Mouse (Mus musculus) cerebellum, adult 11 months (tissue): ENCODE measurements at regions not wholly inside any gene's neighbourhood (a gene's known extent, or its start where the extent isn't known, plus 50 kb on each side); places are given as distances from the start of the nearest gene placed in this dataset.

Experiments used
- DNase-seq: peaks from one replicate; pipeline ENCODE4 v3.0.0; 2022

DNA sequence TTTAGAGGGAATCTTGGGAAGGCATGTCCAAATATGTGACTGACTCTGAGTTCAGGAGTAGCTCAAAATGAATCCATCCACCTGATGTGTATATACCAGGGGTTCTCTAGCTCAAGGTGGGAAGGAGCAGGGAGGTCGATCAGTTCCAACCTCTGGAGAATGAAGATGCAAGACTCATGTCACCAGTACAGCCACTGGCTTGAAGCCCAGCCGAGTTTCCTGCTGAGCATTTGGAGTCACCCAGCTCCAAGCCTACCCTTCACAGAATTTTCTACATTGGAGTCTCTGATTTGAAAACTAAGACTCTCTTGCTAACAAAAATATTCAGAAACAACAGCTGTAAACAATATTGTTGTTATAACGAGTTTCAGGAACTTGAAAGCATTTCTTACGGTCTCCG is 134.6 kb upstream of the Arglu1 start:
- no peak for DNase-seq

DNA sequence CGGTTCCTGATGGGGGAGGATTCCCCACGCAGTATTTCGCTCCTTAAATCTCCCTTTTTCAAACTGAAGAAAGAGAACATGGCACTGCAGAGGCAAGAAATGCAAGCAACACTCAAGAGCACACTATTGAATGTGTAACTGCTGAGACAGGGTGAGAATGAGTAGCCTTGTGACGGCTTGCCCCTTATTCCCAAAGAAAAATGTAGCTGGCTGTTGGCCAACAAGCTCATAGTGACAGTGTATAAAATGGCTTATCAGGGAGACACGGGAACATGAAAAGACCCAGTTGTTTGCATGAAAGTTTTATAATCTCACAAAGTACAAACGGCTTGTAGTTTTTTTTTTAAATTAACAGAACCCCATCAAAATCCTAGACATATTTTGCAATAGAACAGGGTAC is 130.8 kb upstream of the Arglu1 start:
- no peak for DNase-seq

DNA sequence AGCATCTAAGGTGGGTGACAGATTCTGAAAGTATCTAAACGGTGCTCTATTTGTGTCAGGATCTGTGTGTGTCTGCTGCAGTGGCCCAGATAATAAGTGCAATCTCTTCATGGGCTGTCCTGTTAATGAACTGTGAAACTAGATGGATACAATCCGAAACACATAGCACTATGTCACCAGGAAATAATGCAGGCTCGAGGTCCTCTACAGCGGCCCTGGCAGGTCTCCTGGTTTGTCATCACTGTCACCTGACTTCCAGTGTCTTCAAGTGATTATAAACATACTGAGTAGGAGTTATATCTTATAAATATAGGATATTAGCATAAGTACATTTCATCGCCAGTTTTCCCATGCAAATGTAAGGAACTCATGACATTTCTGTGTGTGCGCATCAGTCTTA is 130.3 kb upstream of the Arglu1 start:
- DNase-seq: no peak

GRCm38 (mm10) chr8:8819233-8819931 is 129.1 kb upstream of the Arglu1 start:
- no peak for DNase-seq

DNA sequence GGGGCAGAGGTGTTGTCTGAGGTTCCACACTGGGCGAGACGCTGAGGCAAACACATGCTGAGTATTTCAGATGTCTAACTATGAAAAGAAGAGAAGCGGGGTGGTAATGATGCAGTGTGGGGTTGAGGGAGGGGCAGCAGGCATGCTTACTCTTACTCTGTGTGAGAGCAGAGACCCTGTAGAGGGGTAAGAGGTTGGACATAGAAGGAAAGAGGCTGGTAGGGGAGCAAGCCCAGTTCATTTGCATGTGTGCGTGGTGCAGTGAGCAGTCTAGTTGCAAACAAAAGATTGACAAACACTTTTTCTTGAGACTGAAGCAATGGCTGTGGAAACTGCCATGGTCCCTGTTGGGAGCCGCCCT is 122.5 kb upstream of the Arglu1 start:
- no peak for DNase-seq

- no peak for DNase-seq
Measured at GRCm38 (mm10) chr8:8812051-8812806, 121.9 kb upstream of the Arglu1 start.

DNA sequence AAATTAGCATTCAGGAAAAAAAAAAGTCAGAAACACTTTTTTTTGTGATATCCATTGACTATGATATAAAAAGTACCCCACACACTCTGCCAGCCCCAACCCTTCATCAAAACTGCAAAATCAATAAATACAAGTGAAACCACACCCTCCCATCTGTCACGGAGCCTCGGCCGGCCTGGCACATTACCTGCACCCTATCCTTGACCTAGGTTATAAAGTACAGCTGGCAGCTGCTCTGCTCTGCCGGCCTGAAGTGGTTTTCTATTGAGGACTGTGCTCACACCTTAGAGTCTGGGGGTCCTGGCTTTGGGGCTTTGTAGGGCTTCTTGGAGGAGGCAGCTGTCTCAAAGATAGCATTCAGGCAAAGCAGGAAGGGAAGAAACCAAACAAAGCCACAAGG is 120.6 kb upstream of the Arglu1 start:
- no peak for DNase-seq

- DNase-seq: no peak
Measured at GRCm38 (mm10) chr8:8809835-8810439, 119.6 kb upstream of the Arglu1 start.

DNA sequence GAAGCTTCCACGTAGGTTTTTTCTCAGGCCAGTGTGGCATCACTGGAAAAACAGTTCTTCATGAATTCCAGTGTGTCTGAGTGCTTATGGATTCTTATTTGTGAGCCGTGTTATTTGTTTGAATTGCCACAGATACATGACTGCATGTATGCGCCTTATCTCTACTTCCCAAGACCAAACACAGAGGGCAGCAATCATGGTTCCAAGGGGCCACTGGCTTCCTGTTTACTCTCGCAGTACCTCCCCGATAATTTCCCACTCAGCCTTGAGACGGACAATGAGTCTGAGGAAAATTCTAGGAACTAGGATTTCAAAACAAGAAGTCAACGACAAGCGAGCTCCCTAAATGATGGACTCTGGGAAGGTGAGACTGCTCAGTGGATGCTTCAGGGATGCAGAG is 119.0 kb upstream of the Arglu1 start:
- DNase-seq: no peak

GRCm38 (mm10) chr8:8802761-8803340 is 112.5 kb upstream of the Arglu1 start:
- no peak for DNase-seq

DNA sequence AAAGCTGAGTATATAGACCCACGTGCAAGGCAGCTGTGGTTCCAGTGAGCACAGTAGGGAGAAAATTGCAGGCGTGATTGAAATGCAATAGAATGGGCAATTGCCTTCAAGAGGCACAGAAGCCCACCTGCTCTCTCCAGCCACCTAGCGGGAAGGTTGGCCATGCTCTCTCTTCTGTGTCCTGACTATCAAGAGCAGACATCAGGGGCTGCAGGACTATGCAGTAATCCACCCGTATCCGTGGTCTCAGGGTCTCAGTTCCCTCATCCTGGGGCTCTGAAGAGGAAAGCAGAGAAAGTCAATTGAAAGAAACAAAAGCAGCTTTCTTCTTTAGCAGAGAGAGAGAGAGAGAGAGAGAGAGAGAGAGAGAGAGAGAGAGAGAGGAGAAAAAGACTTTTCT is 112.0 kb upstream of the Arglu1 start:
- DNase-seq: no peak

GRCm38 (mm10) chr8:8801578-8801977 is 111.3 kb upstream of the Arglu1 start:
- DNase-seq: no peak

- no peak for DNase-seq
Measured at GRCm38 (mm10) chr8:8797521-8797920, 107.2 kb upstream of the Arglu1 start.

DNA sequence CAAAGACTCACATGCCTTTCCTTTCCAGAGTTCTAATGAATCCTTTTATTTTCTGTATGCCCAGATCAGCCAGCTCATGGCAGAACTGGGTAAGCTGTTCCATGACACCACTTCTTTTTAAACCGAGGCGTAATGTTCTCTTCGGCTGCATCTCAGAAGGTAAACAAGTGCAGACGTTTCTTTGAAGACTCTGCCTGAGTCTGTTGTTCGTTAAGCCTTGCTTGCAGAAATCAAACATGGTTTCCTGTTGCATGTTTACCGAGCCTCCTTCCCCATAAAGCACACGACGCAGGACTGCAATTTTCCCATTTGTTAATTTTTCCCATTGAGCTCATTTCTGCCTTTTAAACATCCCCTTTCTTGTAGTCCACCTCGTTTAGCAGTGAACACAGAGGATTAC is 106.6 kb upstream of the Arglu1 start:
- no peak for DNase-seq

- no peak for DNase-seq
Measured at GRCm38 (mm10) chr8:8794711-8795110, 104.4 kb upstream of the Arglu1 start.

GRCm38 (mm10) chr8:8779931-8780330 is 89.6 kb upstream of the Arglu1 start:
- DNase-seq: no peak

- no peak for DNase-seq
Measured at GRCm38 (mm10) chr8:8774496-8775015, 84.2 kb upstream of the Arglu1 start.

DNA sequence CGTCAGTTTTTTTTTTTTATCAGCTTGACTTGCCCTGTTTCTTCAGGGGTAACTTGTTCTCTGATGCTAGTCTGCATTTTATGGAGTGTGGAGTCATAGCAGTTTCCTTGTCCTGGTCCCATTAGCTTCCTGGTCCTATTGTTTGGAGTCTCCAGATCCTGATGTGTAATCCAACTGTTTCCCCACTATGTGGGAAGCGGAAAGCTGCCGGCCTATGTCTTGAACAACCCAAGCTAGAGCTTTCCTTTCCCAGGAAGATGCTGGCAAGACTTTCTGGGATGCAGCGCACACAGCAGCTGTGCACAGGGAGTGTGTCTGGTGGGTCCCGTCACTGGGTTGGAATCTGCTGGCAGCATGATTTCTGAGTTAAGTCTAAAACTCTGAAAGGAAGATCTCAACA is 82.1 kb upstream of the Arglu1 start:
- no peak for DNase-seq

GRCm38 (mm10) chr8:8770397-8770796 is 80.1 kb upstream of the Arglu1 start:
- DNase-seq: no peak

- no peak for DNase-seq
Measured at GRCm38 (mm10) chr8:8762354-8762753, 72.0 kb upstream of the Arglu1 start.

DNA sequence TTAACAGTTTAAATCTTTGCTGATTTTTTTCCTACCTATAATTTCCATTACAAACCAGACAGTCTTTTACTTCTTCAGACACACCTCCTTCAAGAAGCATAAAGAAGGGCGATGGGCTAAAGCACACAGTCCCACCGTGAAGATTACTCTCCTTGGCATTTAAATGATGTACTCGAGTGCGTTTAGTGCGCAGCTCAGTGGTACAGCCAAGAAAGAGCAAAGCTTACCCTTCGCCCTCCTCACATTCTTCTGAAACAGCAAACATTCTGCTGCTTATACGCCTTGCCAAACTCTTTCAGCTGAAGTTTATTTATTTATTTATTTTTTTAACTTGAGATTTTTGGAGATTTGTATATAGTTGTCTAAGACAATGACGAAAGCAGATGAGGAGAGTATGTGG is 68.0 kb upstream of the Arglu1 start:
- DNase-seq: no peak

DNA sequence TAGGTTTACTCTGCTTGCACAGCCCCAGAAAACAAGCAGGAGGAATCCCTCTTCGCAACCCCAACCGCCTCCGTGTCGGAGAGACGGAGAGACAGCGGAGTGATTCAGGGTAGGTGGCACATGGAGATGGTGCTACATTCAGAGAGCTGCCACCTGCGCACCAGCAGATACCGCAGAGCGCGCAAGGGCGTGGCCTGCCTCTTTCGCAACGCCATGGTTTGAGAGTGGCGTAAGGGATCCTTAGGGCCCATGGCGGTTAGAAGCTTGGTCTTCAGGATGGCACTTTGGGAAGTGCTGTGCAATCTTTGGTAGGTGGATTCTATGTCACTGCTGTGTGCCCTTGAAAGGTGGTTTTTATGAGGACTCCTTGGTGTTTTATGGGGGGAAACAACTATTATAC is 60.9 kb upstream of the Arglu1 start:
- no peak for DNase-seq

GRCm38 (mm10) chr8:8746691-8747090 is 56.4 kb upstream of the Arglu1 start:
- no peak for DNase-seq
